Mouse (Mus musculus) ES-E14 (cell line): ENCODE measurements around the gene Kalrn. TPM values are rescaled to one million over a fixed set of nuclear protein-coding genes. Genes with fewer than 3 reads are reported as not detected.

Experiments used
- DNase-seq: peaks from one replicate; pipeline ENCODE4 v3.0.0-alpha.2; 2013; ENCODE audit warnings: low read depth, low spot score
- H3K27ac ChIP-seq: 2 replicates; pipeline ENCODE4 v1.5.1; 2012; ENCODE audit warnings: low read depth, mild to moderate bottlenecking, low read length, moderate library complexity, mixed read lengths; ENCODE audit not compliant: poor library complexity, insufficient read depth, severe bottlenecking
- H3K36me3 ChIP-seq: 2 replicates; pipeline ENCODE4 v1.6.1; 2012; ENCODE audit warnings: mild to moderate bottlenecking, low read length, moderate library complexity, mixed read lengths; ENCODE audit not compliant: control insufficient read depth, poor library complexity, insufficient read depth, severe bottlenecking
- H3K4me1 ChIP-seq, 2 experiments: fragments of 150-350 bp in 1 of 2; sonication (generic) in 1 of 2; 2 replicates each; pipeline ENCODE4 v1.6.1; 2012; ENCODE audit warnings: low read length in 2 of 2, mild to moderate bottlenecking in 1 of 2, mixed read lengths in 1 of 2; ENCODE audit not compliant: control insufficient read depth in 2 of 2, insufficient read depth in 2 of 2, poor library complexity in 1 of 2
- H3K4me3 ChIP-seq, 2 experiments: fragments of 150-350 bp in 1 of 2; sonication (generic) in 1 of 2; 2 replicates each; pipeline ENCODE4 v1.5.1; 2012; ENCODE audit warnings: low read length in 2 of 2, low read depth in 1 of 2, mild to moderate bottlenecking in 1 of 2, mixed read lengths in 1 of 2; ENCODE audit not compliant: insufficient read depth in 1 of 2, poor library complexity in 1 of 2, severe bottlenecking in 1 of 2
- H3K9ac ChIP-seq: 2 replicates; pipeline ENCODE4 v1.6.1; 2012; ENCODE audit warnings: low read depth, mild to moderate bottlenecking, low read length, mixed read lengths; ENCODE audit not compliant: poor library complexity, insufficient read depth, severe bottlenecking
- H3K9me3 ChIP-seq: fragments of 150-350 bp; sonication (generic); 2 replicates; pipeline ENCODE4 v1.6.1; 2012; ENCODE audit warnings: low read depth, mild to moderate bottlenecking, low read length; ENCODE audit not compliant: control insufficient read depth, insufficient read depth
- CHD2 ChIP-seq: IDR thresholded peaks from 2 replicates; pipeline ENCODE4 v1.6.1; 2014; ENCODE audit warnings: mild to moderate bottlenecking, low read depth, low read length, inconsistent platforms
- HCFC1 ChIP-seq: IDR thresholded peaks from 2 replicates; pipeline ENCODE4 v1.6.1; 2012; ENCODE audit warnings: low read length, inconsistent platforms, borderline replicate concordance; ENCODE audit not compliant: insufficient read depth
- MAFK ChIP-seq: IDR thresholded peaks from 2 replicates; pipeline ENCODE4 v1.6.1; 2014; ENCODE audit warnings: mild to moderate bottlenecking, low read depth, low read length, inconsistent platforms; ENCODE audit not compliant: insufficient read depth
- ZC3H11A ChIP-seq: IDR thresholded peaks from 2 replicates; pipeline ENCODE4 v1.6.1; 2012; ENCODE audit warnings: low read depth, mild to moderate bottlenecking, inconsistent platforms, low read length, borderline replicate concordance
- ZNF384 ChIP-seq: IDR thresholded peaks from 2 replicates; pipeline ENCODE4 v1.6.1; 2012; ENCODE audit warnings: low read depth, low read length, inconsistent platforms
- in situ Hi-C, 2 experiments: fragments of 600-800 bp; cut with MboI; formaldehyde crosslinking; loops; one replicate each; pipeline ENCODE4 v1.15.1; 2025; ENCODE audit warnings: low sequenced_read_pairs in 2 of 2, inconsistent platforms in 1 of 2; ENCODE audit not compliant: unreplicated experiment in 2 of 2
- total RNA-seq: library from RNA; depleted of rRNA; stranded (reverse); fragments of 300-350 nt; gene quantifications from 2 replicates; pipeline ENCODE4 v1.2.3, GENCODE M21; 2012

The Kalrn gene
- total RNA-seq, 1 experiment: 15.7 TPM

- DNase-seq: no peak
- no peak for TF ChIP-seq HCFC1
- no peak for TF ChIP-seq MAFK
- no peak for TF ChIP-seq CHD2
- TF ChIP-seq ZNF384: no peak
- TF ChIP-seq ZC3H11A: no peak
- H3K9me3 ChIP-seq: no peaks in the 10 kb centered on the region
- H3K27ac ChIP-seq: no peak overlapping the region
- no peaks in the 10 kb centered on the region for H3K4me1 ChIP-seq
- in situ Hi-C loops: no loop called here
- no peak overlapping the region for H3K4me3 ChIP-seq
- no peaks in the 10 kb centered on the region for H3K36me3 ChIP-seq
- no peak overlapping the region for H3K9ac ChIP-seq
Observed at GRCm38 (mm10) chr16:34528234-34528983, 44.9 kb downstream of the Kalrn start.

DNA sequence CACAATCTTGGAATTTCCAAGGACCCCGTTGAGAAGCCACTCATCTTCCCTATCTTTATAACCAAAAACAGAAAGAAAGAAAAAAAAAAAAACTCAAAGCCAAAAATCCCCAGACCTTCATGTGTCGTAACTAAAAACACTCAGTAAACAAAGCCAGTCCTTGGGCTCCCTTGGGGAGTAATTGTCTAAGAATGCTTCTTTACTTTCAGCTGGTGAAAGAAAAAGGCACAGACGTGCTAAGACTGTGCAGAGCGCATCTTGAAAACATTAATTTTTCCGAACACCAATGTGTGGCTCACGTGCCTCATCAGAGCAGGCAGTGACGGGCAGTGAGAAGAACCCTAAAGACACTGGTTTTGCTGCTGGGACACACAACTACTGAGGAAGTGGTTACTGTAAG, 47.0 kb downstream of the Kalrn start:
- no peak overlapping the region for H3K4me3 ChIP-seq
- no peaks in the 10 kb centered on the region for H3K36me3 ChIP-seq
- H3K4me1 ChIP-seq: no peaks in the 10 kb centered on the region
- H3K9me3 ChIP-seq: no peaks in the 10 kb centered on the region
- H3K9ac ChIP-seq: no peak overlapping the region
- TF ChIP-seq ZNF384 (no peak), ZC3H11A (no peak), CHD2 (no peak), MAFK (no peak), HCFC1 (no peak)
- no peak overlapping the region for H3K27ac ChIP-seq
- DNase-seq: no peak
- in situ Hi-C loops: no loop called here

GRCm38 (mm10) chr16:34525866-34526265, 47.5 kb downstream of the Kalrn start:
- H3K27ac ChIP-seq: no peak overlapping the region
- H3K9ac ChIP-seq: no peak overlapping the region
- H3K4me1 ChIP-seq: no peaks in the 10 kb centered on the region
- in situ Hi-C loops: no loop called here
- no peaks in the 10 kb centered on the region for H3K36me3 ChIP-seq
- no peak for TF ChIP-seq ZNF384
- no peak for TF ChIP-seq MAFK
- TF ChIP-seq CHD2: no peak
- no peak for TF ChIP-seq ZC3H11A
- TF ChIP-seq HCFC1: no peak
- no peaks in the 10 kb centered on the region for H3K9me3 ChIP-seq
- DNase-seq: no peak
- no peak overlapping the region for H3K4me3 ChIP-seq

DNA sequence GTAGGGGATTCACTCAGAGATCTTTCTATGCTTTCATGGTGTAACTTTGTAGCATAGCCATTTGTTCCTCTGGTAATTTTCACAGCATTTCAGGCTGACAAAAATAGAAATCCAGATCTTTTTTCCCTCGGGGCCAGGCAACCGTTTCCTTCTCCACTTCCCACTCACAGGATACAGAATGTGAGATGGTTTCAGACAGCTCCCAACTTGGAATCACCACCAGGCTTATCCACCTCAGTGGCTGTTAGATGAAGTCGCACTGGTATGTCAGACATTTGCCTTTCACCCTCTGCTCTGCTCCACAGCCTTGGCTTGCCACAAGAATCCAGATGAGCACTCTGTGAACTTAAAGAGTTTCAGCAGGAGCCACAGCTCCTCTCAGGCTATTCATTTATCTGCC, 48.1 kb downstream of the Kalrn start:
- Histone ChIP-seq H3K4me3 (no peak overlapping the region), H3K4me1 (no peaks in the 10 kb centered on the region), H3K36me3 (no peaks in the 10 kb centered on the region), H3K9ac (no peak overlapping the region), H3K27ac (no peak overlapping the region), H3K9me3 (no peaks in the 10 kb centered on the region)
- no peak for TF ChIP-seq ZC3H11A
- TF ChIP-seq CHD2: no peak
- no peak for TF ChIP-seq MAFK
- TF ChIP-seq HCFC1: no peak
- TF ChIP-seq ZNF384: no peak
- in situ Hi-C loops: no loop called here
- no peak for DNase-seq
